Mouse (Mus musculus): ENCODE measurements around the gene March2. TPM values are rescaled to one million over a fixed set of nuclear protein-coding genes. Genes with fewer than 3 reads are reported as not detected.

March2 gene
- polyA plus RNA-seq, 1 experiment from 2014 or later: 281 TPM

Other genes with a start within 250 kb of the March2 start
- 5.1 and 6.6 TPM in 2 replicates for gene Adamts10, start 194.5 kb downstream of the March2 start, polyA plus RNA-seq (2015; fragmentation: Nextera tagmentation; extraction: Ambion mirVana)
- 11.2 and 12.7 TPM in 2 replicates for gene Myo1f, start 163.0 kb downstream of the March2 start, polyA plus RNA-seq (2015; fragmentation: Nextera tagmentation; extraction: Ambion mirVana)
- 14.4 and 17.9 TPM in 2 replicates for gene Zfp414, start 89.6 kb downstream of the March2 start, polyA plus RNA-seq (2015; fragmentation: Nextera tagmentation; extraction: Ambion mirVana)
- 4.0 and 5.6 TPM in 2 replicates for gene Pram1, start 80.6 kb downstream of the March2 start, polyA plus RNA-seq (2015; fragmentation: Nextera tagmentation; extraction: Ambion mirVana)
- 121 and 124 TPM in 2 replicates for gene Hnrnpm, start 31.8 kb downstream of the March2 start, polyA plus RNA-seq (2015; fragmentation: Nextera tagmentation; extraction: Ambion mirVana)
- gene Rab11b, start 41.9 kb upstream of the March2 start, polyA plus RNA-seq (2015; fragmentation: Nextera tagmentation; extraction: Ambion mirVana): 107 and 115 TPM in 2 replicates
- gene Angptl4, start 63.2 kb upstream of the March2 start, polyA plus RNA-seq (2015; fragmentation: Nextera tagmentation; extraction: Ambion mirVana): 29.3 and 29.6 TPM in 2 replicates
- gene Kank3, start 91.8 kb upstream of the March2 start, polyA plus RNA-seq (2015; fragmentation: Nextera tagmentation; extraction: Ambion mirVana): 10.0 and 13.7 TPM in 2 replicates
- 389 and 463 TPM in 2 replicates for gene Rps28, start 105.9 kb upstream of the March2 start, polyA plus RNA-seq (2015; fragmentation: Nextera tagmentation; extraction: Ambion mirVana)
- gene Ndufa7, start 105.9 kb upstream of the March2 start, polyA plus RNA-seq (2015; fragmentation: Nextera tagmentation; extraction: Ambion mirVana): 243 and 245 TPM in 2 replicates
- 11.9 and 12.1 TPM in 2 replicates for gene Cd320, start 124.4 kb upstream of the March2 start, polyA plus RNA-seq (2015; fragmentation: Nextera tagmentation; extraction: Ambion mirVana)
- not detected in 2 replicates for gene Gm7029, start 155.2 kb upstream of the March2 start, polyA plus RNA-seq (2015; fragmentation: Nextera tagmentation; extraction: Ambion mirVana)
- gene Kifc1, start 172.0 kb upstream of the March2 start, polyA plus RNA-seq (2015; fragmentation: Nextera tagmentation; extraction: Ambion mirVana): 5.8 and 6.1 TPM in 2 replicates
- gene Platr17, start 186.5 kb upstream of the March2 start, polyA plus RNA-seq (2015; fragmentation: Nextera tagmentation; extraction: Ambion mirVana): 0.21 and 0.54 TPM in 2 replicates
- 18.6 and 19.6 TPM in 2 replicates for gene Daxx, start 190.7 kb upstream of the March2 start, polyA plus RNA-seq (2015; fragmentation: Nextera tagmentation; extraction: Ambion mirVana)
- 31.0 and 34.6 TPM in 2 replicates for gene Tapbp, start 197.2 kb upstream of the March2 start, polyA plus RNA-seq (2015; fragmentation: Nextera tagmentation; extraction: Ambion mirVana)
- gene Zbtb22, start 197.2 kb upstream of the March2 start, polyA plus RNA-seq (2015; fragmentation: Nextera tagmentation; extraction: Ambion mirVana): 7.8 and 9.1 TPM in 2 replicates
- 7.8 and 9.0 TPM in 2 replicates for gene Rgl2, start 210.9 kb upstream of the March2 start, polyA plus RNA-seq (2015; fragmentation: Nextera tagmentation; extraction: Ambion mirVana)
- gene Pfdn6, start 221.7 kb upstream of the March2 start, polyA plus RNA-seq (2015; fragmentation: Nextera tagmentation; extraction: Ambion mirVana): 83.8 and 96.4 TPM in 2 replicates
- 12.2 and 13.4 TPM in 2 replicates for gene Wdr46, start 222.0 kb upstream of the March2 start, polyA plus RNA-seq (2015; fragmentation: Nextera tagmentation; extraction: Ambion mirVana)
- gene B3galt4, start 232.8 kb upstream of the March2 start, polyA plus RNA-seq (2015; fragmentation: Nextera tagmentation; extraction: Ambion mirVana): 2.2 and 2.3 TPM in 2 replicates
- gene Vps52, start 237.1 kb upstream of the March2 start, polyA plus RNA-seq (2015; fragmentation: Nextera tagmentation; extraction: Ambion mirVana): 21.3 and 21.9 TPM in 2 replicates
- gene Rps18, start 237.3 kb upstream of the March2 start, polyA plus RNA-seq (2015; fragmentation: Nextera tagmentation; extraction: Ambion mirVana): 904 and 1,002 TPM in 2 replicates

All from liver, embryonic 16.5 days (tissue).